Mouse (Mus musculus) Muller cell, postnatal 12 days (primary cell): Measurements from ENCODE around the gene Cfap65.
A peak's percentile ranks its signal among the peaks of the same experiment; 100 is the strongest.

Experiments used
- DNase-seq: peaks from one replicate; pipeline ENCODE4 v3.0.0-alpha.2; 2015; ENCODE audit errors: inconsistent ontology term

The Cfap65 gene

GRCm38 (mm10) chr1:74936221-74936830 is 927 bp upstream of the Cfap65 start:
- DNase-seq, result no peak

GRCm38 (mm10) chr1:74927621-74928296 is 7.6 kb downstream of the Cfap65 start:
- no peak for DNase-seq

- peak; percentile 45 for DNase-seq
These were observed 8.7 kb downstream of the Cfap65 start for GRCm38 (mm10) chr1:74926721-74927120.

GRCm38 (mm10) chr1:74924464-74924863 is 10.9 kb downstream of the Cfap65 start:
- no peak for DNase-seq

- DNase-seq, result no peak
These were observed 19.7 kb downstream of the Cfap65 start for GRCm38 (mm10) chr1:74915706-74916105.

- no peak for DNase-seq
These were observed 33.2 kb downstream of the Cfap65 start for GRCm38 (mm10) chr1:74902191-74902590.

- no peak for DNase-seq
These were observed 33.7 kb downstream of the Cfap65 start for GRCm38 (mm10) chr1:74901686-74902085.

GRCm38 (mm10) chr1:74900341-74901285 is 34.8 kb downstream of the Cfap65 start:
- no peak for DNase-seq

GRCm38 (mm10) chr1:74898656-74899431 is 36.6 kb downstream of the Cfap65 start:
- no peak for DNase-seq

GRCm38 (mm10) chr1:74897976-74898375 is 37.4 kb downstream of the Cfap65 start:
- DNase-seq, result no peak

GRCm38 (mm10) chr1:74894966-74895365 is 40.4 kb downstream of the Cfap65 start:
- DNase-seq, result peak; percentile 66

- DNase-seq, result peak; percentile 68
These were observed 42.1 kb downstream of the Cfap65 start, which contains the start of gene Cryba2 for GRCm38 (mm10) chr1:74893134-74893855. Gene Cryba2, minus strand, starts transcription at chr1:74893143.

GRCm38 (mm10) chr1:74892351-74893133 is 42.9 kb downstream of the Cfap65 start:
- DNase-seq, result no peak

GRCm38 (mm10) chr1:74891513-74891912 is 43.9 kb downstream of the Cfap65 start:
- no peak for DNase-seq

- DNase-seq, result no peak
These were observed 49.9 kb downstream of the Cfap65 start, which contains the start of gene Fev for GRCm38 (mm10) chr1:74885369-74886042. Gene Fev, minus strand, starts transcription at chr1:74885419.

GRCm38 (mm10) chr1:74884196-74885141 is 50.9 kb downstream of the Cfap65 start:
- DNase-seq, result no peak

GRCm38 (mm10) chr1:74883441-74883840 is 52.0 kb downstream of the Cfap65 start:
- no peak for DNase-seq

GRCm38 (mm10) chr1:74882828-74883227 is 52.6 kb downstream of the Cfap65 start:
- no peak for DNase-seq
